Mouse (Mus musculus) erythroblast, embryonic 14.5 days (primary cell): ENCODE data around the gene Sipa1l3.

Source experiments
- GATA1 ChIP-seq: IDR thresholded peaks from 2 replicates; pipeline ENCODE4 v1.6.1; 2012; ENCODE audit warnings: low read length, inconsistent platforms, mixed read lengths
- TAL1 ChIP-seq: IDR thresholded peaks from 3 replicates; pipeline ENCODE4 v1.6.1; 2012; ENCODE audit warnings: low read length, inconsistent platforms, mixed read lengths

DNA sequence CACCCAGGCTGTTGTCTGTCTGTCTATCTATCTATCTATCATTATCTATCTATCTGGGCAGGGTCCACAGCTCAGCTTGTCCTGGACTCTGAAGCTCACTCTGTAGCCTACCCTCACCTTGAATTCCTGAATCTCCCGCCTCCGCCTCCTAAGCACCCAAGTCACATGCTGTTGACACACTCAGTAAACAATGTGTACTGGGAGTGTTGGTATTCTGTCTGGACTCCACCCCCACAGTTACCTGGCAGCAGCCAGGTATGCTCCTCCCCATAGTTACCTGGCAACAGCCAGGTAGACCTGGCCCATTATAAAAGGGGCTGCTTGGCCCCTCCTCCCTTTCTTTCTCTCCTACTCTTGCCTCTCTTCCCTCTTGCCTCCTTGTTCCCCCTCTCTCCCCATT, 230.4 kb downstream of the Sipa1l3 start:
- TF ChIP-seq GATA1 (no peak), TAL1 (no peak)
